Mouse (Mus musculus) v-Abl transformed pro-B cells (cell line): Measurements from ENCODE around the gene Galr3.

Experiments used
- in situ Hi-C, 2 experiments: fragments of 400-800 bp; cut with MboI; formaldehyde crosslinking; loops; one replicate each; pipeline ENCODE4 v1.15.1; 2025; ENCODE audit not compliant: unreplicated experiment in 2 of 2

Galr3 gene

DNA sequence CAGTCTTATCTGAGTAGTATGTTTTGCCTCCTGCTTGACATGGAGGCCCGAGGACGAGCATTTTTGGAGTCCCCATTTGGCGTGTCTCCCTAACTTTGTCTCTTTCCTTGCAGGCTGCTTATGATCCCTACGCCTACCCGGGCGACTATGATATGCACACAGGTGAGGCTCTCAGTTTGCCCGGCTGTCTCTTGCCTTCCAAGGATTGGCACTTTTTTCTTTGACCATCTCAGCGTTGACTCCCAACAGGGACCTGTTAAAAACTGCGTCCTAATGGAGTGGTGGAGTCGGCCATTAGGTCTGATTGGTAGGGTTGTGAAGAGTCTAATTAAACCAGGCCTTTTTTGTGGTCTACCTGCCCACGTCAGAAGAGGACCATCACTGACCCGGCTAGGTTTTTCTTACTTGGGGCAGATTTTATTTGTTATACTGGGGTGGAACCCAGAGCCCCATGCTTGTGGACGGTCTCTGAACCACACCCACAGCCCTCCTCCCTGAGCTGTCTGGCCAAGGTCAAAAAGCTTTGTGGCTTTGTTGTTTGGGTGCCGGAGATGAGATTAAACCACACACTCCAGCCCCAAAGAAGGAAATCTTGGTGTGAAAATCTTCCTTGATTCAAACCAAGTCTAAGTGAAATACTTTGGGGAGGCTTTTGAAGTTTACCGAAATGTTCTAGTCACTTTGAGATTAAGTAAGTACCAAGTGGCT is 34.1 kb downstream of the Galr3 start:
- in situ Hi-C loops: no loop called here

DNA sequence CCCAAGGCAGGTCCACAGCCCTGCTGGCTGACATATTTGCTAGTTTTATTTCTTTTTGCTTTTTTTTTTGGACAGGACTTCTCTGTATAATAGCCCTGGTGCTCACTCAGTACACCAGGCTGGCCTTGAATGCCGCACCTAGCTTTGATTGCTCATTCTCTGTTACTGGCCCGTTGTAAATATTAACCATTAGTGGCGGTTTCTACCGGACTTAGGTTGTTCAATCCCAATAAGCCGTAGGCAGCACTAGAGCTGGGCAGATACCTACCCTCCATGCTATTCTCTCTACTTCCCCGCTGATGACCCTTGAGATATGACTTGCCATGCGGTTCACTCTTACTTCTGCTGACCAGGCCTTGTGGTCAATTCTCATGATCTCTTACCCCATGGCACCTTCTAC is 37.9 kb downstream of the Galr3 start:
- in situ Hi-C loops: no loop called here

DNA sequence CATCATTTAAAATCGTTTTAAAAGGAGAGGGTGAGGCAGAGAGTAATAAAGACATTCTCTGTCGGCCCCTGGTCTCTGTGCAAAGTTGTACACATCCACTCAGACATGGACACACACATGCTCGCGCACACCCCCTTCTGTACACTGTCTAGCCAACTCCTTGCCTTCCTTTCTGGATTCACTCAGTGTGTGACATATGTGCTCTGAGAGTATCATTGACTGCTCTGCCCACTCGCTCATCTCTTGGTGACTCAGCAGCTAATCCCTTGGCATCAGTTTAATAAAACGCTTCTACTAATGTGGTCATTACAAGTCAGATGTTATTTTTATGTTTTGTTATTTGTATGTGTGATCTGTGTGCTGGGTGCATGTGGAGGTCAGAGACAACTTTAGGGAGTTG is 50.6 kb downstream of the Galr3 start:
- in situ Hi-C loops: no loop called here
